In genomic region chr11:98397946-98398345, GRCm38 (mm10) we compare ENCODE assay signal across 27 mouse cellular contexts. TPM values are rescaled to one million over a fixed set of nuclear protein-coding genes. Genes with fewer than 3 reads are reported as not detected.
"Had no signal": no experiment of that assay in that cellular context is flagged by ENCODE, and none has a peak within 500 bp of the region (broad histone marks: within the 10 kb centered on the region; RNA-seq: fewer than 3 reads in every experiment).

No protein-coding gene starts in this region.

- H3K9me3 ChIP-seq: heart, embryonic 12.5 days; hindbrain, embryonic 13.5 days; hindbrain, embryonic 15.5 days; kidney, embryonic 15.5 days; limb, embryonic 12.5 days; limb, embryonic 15.5 days; liver, embryonic 12.5 days had no signal

- DNase-seq: gastrocnemius, postnatal 14 days; gastrocnemius, postnatal 36 days; heart, adult 2 months; heart, postnatal 14 days; heart, postnatal 36 days; kidney, adult 11 months; kidney, adult 2 months; kidney, adult 9 months; kidney, postnatal 14 days; kidney, postnatal 36 days; layer of hippocampus, adult 9-11 months; layer of hippocampus, postnatal 36 days; left cerebral cortex, postnatal 4 days had no signal

- H3K27ac ChIP-seq: heart, adult 2 months; hindbrain, embryonic 13.5 days; hindbrain, embryonic 15.5 days; hindbrain, postnatal 0 days; kidney, embryonic 15.5 days; kidney, postnatal 0 days; limb, embryonic 12.5 days; limb, embryonic 15.5 days; liver, embryonic 12.5 days; liver, embryonic 14.5 days had no signal

- H3K27me3 ChIP-seq: heart, embryonic 12.5 days; hindbrain, embryonic 15.5 days; kidney, embryonic 15.5 days; limb, embryonic 15.5 days had no signal

- H3K4me3 ChIP-seq: heart, adult 2 months; heart, embryonic 12.5 days; hindbrain, embryonic 13.5 days; hindbrain, embryonic 15.5 days; kidney, embryonic 15.5 days; limb, embryonic 12.5 days; limb, embryonic 15.5 days; liver, embryonic 12.5 days had no signal

- H3K36me3 ChIP-seq: hindbrain, embryonic 15.5 days; liver, embryonic 12.5 days had no signal

RNA-seq across cellular contexts. Expression of gene Pnmt, which starts 11.7 kb away (rescaled TPM):
- total RNA-seq: hematopoietic stem cell, adult 5-6 weeks; layer of hippocampus, postnatal 36 days; liver, adult 2 months had no signal
- polyA plus RNA-seq: intestine, embryonic 14.5 days; kidney, adult 2 months; large intestine, adult 2 months; liver, adult 2 months; liver, embryonic 12.5 days; liver, embryonic 14.5 days had no signal

RNA-seq across cellular contexts. Expression of gene Erbb2, which starts 14.3 kb away (rescaled TPM):
- total RNA-seq: hematopoietic stem cell, adult 5-6 weeks had no signal

RNA-seq across cellular contexts. Expression of gene Tcap, which starts 14.3 kb away (rescaled TPM):
- total RNA-seq: hematopoietic stem cell, adult 5-6 weeks had no signal
- polyA plus RNA-seq: hindbrain, embryonic 15.5 days; hindbrain, postnatal 0 days; intestine, embryonic 14.5 days; liver, embryonic 12.5 days had no signal
